Mouse (Mus musculus) CD4-positive naive resting alpha-beta T cell, adult 76 days (primary cell): ENCODE measurements around the gene Vgll1. TPM values are rescaled to one million over a fixed set of nuclear protein-coding genes. Genes with fewer than 3 reads are reported as not detected.

Experiments used
- total RNA-seq: library from RNA; stranded (reverse); gene quantifications from one replicate; pipeline ENCODE4 v1.2.4, GENCODE M21; 2023

Gene Vgll1
- total RNA-seq, result not detected

DNA sequence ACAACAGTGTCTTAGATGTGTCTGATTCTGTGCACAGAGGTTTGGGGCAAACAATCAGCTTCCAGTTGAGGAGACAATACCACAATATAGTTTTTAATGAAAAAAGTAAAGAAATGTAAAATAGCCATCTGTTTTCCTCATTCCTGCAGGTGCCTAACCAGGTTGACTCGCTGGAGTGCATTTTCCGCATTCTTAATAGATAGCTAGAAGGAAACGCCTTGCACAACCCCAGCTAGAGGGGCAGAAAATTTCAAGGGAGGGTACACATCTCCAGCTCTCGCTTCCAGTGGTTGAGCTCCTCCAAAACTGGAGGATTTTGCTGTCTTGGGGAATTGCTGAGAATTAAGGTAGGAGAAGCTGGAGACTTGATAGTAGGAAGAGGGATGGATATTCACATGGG is at the start of gene Vgll1:
Vgll1 (plus strand) TSS at position 301 of the 400 bp plus-strand sequence.

DNA sequence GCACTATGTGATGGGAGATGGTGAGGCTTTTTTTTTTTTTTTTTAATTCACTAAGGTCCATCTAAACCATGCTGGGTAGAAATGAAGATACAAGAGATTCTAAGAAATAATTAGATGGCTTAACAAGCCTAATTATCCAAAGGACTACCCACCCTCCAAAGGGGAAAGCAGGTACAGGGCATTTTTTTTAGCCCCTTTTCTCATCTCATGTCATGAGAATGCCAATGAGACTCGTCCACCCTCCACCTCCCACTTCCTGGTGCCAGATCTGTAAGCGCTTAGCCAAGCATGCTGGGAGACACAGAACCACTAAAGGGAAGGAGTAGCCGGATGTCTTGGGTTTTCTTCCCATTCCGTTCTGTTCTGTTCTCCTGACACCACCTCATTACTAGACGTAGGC is 45.1 kb upstream of the Vgll1 start, which contains the start of gene Brs3:
Brs3 (plus strand) TSS at position 301 of the 400 bp plus-strand sequence.

DNA sequence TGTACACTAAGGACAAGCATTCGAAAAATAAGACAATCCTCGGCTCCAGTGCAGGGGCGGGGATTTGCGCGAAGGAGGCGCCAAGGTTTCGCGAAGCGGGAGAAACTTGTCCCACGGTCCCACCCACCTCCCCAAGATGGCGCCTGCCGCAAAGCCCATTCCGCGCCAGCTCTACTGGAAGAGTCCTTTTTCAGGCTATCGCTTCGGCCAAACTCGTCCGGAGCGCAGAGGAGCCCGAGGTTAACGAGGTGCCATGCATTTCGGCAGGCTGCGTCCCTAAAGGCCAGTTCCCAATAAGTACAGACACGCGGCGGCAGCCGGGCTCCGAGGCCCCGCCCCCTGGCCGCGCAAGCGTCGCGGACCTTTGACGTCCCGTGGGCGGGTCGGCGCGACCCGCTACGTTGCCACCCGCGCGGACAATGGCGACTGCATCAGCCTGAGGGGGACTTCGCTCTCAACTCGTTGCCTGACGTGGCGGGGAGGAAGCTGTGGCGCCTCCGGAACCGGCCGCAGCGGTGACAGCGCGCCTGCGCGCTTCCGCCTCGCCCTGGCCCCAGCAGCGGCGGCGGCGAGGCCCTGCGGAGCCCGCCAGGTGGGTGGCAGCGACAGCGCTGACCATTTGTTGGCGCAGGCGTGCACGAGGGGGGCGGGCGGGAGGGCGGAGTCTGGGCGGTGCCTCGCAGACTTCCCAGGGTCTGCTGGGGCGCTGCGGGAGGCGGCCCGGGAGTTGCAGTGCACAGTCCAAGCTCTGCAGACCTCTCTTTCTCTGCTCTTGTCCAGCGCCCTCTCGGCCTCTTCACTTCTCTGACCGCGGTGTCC is 34.5 kb upstream of the Vgll1 start, which contains the start of gene Htatsf1:
Htatsf1 (plus strand) TSS at position 410 of the 819 bp plus-strand sequence.

Other genes starting within 250 kb of the Vgll1 start
- gene Adgrg4, start 217.9 kb upstream of the Vgll1 start, total RNA-seq, result not detected
- gene Brs3, start 45.0 kb upstream of the Vgll1 start, total RNA-seq, result not detected
- gene Htatsf1, start 34.5 kb upstream of the Vgll1 start, total RNA-seq, result 54.7 TPM
- 81.4 TPM for gene Cd40lg, start 124.0 kb downstream of the Vgll1 start, total RNA-seq